Mouse (Mus musculus) stomach, postnatal 0 days (tissue): ENCODE results near the gene Trarg1.

Experiments used
- CTCF ChIP-seq: IDR thresholded peaks from 2 replicates; pipeline ENCODE4 v1.5.1; 2016; ENCODE audit warnings: antibody characterized with exemption, low read depth, mild to moderate bottlenecking, moderate library complexity
- EP300 ChIP-seq: optimal IDR thresholded peaks from 2 replicates; pipeline ENCODE3; 2016; ENCODE audit warnings: antibody characterized with exemption

- TF ChIP-seq CTCF: no peak
- TF ChIP-seq EP300: no peak
These were observed 55.0 kb downstream of the Trarg1 start for GRCm38 (mm10) chr11:76734560-76734959.
